Mouse (Mus musculus) frontal cortex, adult 2 months (tissue): ENCODE results near the gene Atp8b3. TPM values are rescaled to one million over a fixed set of nuclear protein-coding genes. Genes with fewer than 3 reads are reported as not detected.

Experiments used
- polyA plus RNA-seq: library from polyadenylated mRNA; depleted of rRNA; stranded (reverse); fragments of >200 nt; gene quantifications from 2 replicates; pipeline ENCODE4 v1.2.3, GENCODE M21; 2012; rRNA removed

The Atp8b3 gene
- polyA plus RNA-seq, 1 experiment: 0.22 TPM

Other genes starting within 250 kb of the Atp8b3 start
- gene Rps15, start 246.7 kb downstream of the Atp8b3 start, polyA plus RNA-seq: 2,217 and 2,507 TPM in 2 replicates
- gene Apc2, start 243.1 kb downstream of the Atp8b3 start, polyA plus RNA-seq: 46.2 and 52.2 TPM in 2 replicates
- 41.6 and 44.3 TPM in 2 replicates for gene 2310011J03Rik, start 218.6 kb downstream of the Atp8b3 start, polyA plus RNA-seq
- 9.4 TPM in 2 replicates for gene Pcsk4, start 209.6 kb downstream of the Atp8b3 start, polyA plus RNA-seq
- gene Reep6, start 209.2 kb downstream of the Atp8b3 start, polyA plus RNA-seq: 4.9 and 6.0 TPM in 2 replicates
- 5.6 and 7.3 TPM in 2 replicates for gene Adamtsl5, start 190.7 kb downstream of the Atp8b3 start, polyA plus RNA-seq
- 24.9 and 33.3 TPM in 2 replicates for gene Plk5, start 182.7 kb downstream of the Atp8b3 start, polyA plus RNA-seq
- 17.2 and 17.7 TPM in 2 replicates for gene Mex3d, start 151.5 kb downstream of the Atp8b3 start, polyA plus RNA-seq
- gene Mbd3, start 139.6 kb downstream of the Atp8b3 start, polyA plus RNA-seq: 200 and 215 TPM in 2 replicates
- 1,306 and 1,773 TPM in 2 replicates for gene Uqcr11, start 132.3 kb downstream of the Atp8b3 start, polyA plus RNA-seq
- 33.5 and 34.2 TPM in 2 replicates for gene Tcf3, start 105.5 kb downstream of the Atp8b3 start, polyA plus RNA-seq
- gene Onecut3, start 44.3 kb downstream of the Atp8b3 start, polyA plus RNA-seq: 0.02 and 0.04 TPM in 2 replicates
- gene Rexo1, start 22.4 kb upstream of the Atp8b3 start, polyA plus RNA-seq: 45.5 and 49.0 TPM in 2 replicates
- gene Klf16, start 38.2 kb upstream of the Atp8b3 start, polyA plus RNA-seq: 37.9 and 41.5 TPM in 2 replicates
- 253 and 271 TPM in 2 replicates for gene Abhd17a, start 51.2 kb upstream of the Atp8b3 start, polyA plus RNA-seq
- gene Scamp4, start 63.7 kb upstream of the Atp8b3 start, polyA plus RNA-seq: 61.0 and 66.1 TPM in 2 replicates
- gene Adat3, start 63.8 kb upstream of the Atp8b3 start, polyA plus RNA-seq: 5.6 and 8.1 TPM in 2 replicates
- gene Gm49322, start 66.9 kb upstream of the Atp8b3 start, polyA plus RNA-seq: 2.8 and 3.1 TPM in 2 replicates
- 252 and 270 TPM in 2 replicates for gene Csnk1g2, start 83.7 kb upstream of the Atp8b3 start, polyA plus RNA-seq
- 108 and 109 TPM in 2 replicates for gene Btbd2, start 117.9 kb upstream of the Atp8b3 start, polyA plus RNA-seq
- 43.8 and 51.6 TPM in 2 replicates for gene Mknk2, start 139.0 kb upstream of the Atp8b3 start, polyA plus RNA-seq
- 9.1 and 10.6 TPM in 2 replicates for gene Mob3a, start 162.9 kb upstream of the Atp8b3 start, polyA plus RNA-seq
- 99.6 and 108 TPM in 2 replicates for gene Izumo4, start 163.1 kb upstream of the Atp8b3 start, polyA plus RNA-seq
- 161 and 170 TPM in 2 replicates for gene Ap3d1, start 203.1 kb upstream of the Atp8b3 start, polyA plus RNA-seq
- 74.8 and 79.5 TPM in 2 replicates for gene Dot1l, start 216.1 kb upstream of the Atp8b3 start, polyA plus RNA-seq